Mouse (Mus musculus): Measurements from ENCODE around the gene Rpf1.

Rpf1 gene

DNA sequence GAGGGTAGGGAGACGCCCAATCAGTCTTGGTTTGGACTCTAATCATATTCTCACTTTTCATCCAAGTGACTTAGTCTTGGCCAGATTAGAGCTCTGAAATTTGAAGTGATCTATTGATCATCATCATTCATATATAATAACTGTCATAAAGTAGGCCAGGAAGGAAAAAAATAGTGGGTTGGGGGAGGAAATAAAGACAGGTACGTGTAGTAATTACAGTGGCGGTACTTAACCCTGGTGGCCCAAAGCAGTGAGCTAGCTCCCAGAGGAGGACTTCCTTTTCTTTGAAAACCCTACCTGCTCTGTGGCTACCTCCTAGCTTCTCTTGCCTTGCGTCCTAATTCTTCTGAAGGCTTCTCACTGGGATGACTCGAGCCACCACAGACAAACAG lies 20.4 kb downstream of the Rpf1 start:
- no peak for DNase-seq (ENCODE audit: extremely low read depth, low read depth, low spot score)

DNA sequence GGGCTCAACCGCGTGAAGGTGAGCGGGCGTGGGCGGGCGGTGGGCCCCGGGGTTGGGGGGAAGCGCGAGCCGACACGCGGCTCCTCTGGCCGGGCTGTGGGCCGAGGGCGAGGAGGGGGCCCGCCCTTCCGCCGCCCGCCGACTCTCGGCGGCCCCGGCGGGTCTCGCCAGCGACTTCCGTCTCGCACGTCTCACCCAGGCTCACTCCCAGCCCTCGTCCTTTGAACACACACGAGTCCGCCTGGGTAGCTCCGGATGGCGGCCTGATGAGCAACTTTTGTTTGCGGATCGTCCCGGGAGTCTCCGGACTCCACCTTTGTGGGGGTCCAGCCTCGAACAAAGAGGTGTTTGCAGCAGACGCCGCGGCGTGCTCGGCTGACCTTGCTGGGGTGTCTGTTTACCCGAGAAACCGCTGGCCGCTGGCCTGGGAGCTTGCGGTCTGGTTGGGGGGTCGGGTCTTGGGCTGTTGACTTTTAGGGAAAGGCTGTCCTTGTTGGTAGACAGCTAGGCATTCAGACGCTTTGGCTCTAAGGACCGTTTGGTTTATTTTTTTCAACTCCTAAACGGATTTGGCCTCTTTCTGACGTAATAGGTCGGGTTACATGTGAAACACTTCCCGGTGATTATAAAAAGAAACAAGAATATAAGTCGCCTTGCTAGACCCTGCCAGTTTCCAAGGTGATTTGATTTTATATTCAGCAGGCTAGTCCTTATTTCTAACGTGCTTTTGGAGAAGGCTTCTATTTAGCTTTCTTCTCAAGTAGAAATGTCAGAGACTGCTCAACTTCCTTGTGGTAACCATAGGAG lies 21.0 kb downstream of the Rpf1 start:
- no peak for DNase-seq (ENCODE audit: extremely low read depth, low read depth, low spot score)

DNA sequence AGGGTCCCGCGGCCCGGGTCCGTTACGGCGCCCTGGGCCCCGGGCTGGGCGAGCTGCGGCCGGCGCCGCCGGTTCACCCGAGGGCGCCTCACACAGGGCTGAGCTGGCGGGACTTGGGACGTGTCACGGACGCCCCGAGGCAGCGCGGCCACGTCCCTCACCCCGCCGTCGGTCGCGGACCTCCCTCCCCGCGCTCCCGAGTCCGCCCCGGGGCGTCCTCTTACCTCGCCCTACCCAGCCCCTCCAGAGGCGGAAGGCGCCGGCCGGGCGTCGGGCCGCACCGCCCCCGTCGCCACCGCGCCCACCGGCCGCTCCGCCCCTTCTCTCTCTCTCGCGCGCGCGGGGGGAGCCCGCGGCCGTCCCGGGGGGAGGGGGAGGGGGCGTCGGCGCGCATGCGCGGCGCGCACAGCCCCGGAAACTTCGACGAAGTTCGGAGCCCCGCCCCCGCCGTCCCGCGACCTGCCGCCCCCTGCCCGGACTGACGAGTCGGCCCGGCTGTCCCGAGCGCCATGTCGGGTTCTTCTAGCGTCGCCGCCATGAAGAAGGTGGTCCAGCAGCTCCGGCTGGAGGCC lies 21.7 kb downstream of the Rpf1 start, which contains the start of the genes Spata1 and Gng5:
Gene Spata1, minus strand, starts transcription at position 323 of the 572 bp plus-strand sequence.
Gene Gng5, plus strand, starts transcription at position 377 of the 572 bp plus-strand sequence.
- DNase-seq (ENCODE audit: extremely low read depth, low read depth, low spot score) = no peak

DNA sequence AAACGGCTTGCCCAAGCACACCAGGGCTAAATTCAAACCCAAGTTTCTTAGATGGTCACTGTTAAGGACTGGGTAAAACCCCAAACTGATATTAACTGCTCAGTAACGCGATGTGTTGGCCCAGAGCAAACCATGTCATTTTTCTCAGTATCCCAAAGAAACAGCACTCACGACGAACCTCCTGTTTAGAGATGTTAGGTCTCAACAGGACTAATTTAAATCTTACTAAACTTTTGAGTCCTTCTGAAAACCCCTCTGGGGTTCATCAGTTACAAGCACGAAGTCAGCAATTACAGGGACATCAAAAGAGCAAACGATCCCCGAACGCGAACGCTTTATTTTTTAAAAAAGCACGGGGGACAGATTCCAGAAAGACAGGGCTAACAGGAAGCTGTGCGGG lies 22.2 kb downstream of the Rpf1 start:
- no peak for DNase-seq (ENCODE audit: extremely low read depth, low read depth, low spot score)

DNA sequence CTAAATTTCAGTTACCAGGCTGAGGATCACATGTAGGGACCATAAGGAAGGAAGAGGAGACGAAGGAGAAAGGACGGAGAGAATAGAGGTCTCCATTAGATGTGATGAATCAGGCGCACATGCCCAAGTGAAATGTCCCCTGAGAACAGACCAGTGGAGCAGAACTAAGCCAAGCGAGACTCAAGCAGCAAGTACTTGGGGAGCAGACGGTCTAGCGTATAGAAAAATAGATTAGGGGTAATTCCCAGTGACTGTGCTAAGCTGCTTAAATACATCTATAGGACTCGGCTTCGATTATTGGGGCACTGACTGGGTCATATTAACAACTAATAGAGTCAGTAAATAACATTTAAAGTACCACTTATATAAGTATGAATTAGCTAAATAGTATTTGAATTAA lies 26.3 kb downstream of the Rpf1 start:
- no peak for DNase-seq (ENCODE audit: extremely low read depth, low read depth, low spot score)

DNA sequence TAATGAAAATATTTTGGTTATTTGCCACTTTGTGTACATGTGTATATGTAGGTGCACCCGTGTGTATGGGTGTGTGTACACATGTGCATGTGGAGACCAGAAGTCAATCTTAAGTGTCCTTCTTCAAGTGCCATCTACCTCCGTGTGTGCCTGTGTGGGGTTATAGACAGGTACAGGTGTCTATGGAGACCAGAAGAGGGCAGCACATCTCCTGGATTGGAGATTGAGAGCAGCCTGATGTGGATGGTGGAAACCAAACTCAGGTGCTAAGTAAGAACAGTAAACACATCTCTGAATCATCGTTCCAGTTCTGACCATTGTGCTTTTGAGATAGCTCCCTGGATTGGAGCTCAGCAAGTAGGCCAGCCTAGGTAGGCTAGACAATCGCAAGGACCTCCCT lies 34.8 kb downstream of the Rpf1 start:
- DNase-seq (ENCODE audit: extremely low read depth, low read depth, low spot score) = no peak

DNA sequence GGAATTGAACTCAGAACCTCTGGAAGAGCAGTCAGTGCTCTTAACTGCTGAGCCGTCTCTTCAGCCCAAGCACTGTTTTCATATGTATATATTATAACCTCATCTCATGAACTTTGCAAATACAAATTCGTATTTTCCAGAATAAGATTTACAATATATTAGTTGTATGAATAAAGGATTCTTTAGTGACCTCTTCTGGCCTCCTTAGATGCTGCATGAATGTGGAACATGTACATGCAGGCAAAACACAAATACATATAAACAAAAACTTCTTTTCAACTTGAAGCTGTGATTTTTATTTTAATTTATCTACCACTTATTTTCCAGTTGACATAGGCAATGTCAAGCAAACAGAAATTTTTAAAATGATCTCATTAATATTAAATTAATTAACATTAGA lies 39.2 kb downstream of the Rpf1 start:
- DNase-seq (ENCODE audit: extremely low read depth, low read depth, low spot score) = no peak

DNA sequence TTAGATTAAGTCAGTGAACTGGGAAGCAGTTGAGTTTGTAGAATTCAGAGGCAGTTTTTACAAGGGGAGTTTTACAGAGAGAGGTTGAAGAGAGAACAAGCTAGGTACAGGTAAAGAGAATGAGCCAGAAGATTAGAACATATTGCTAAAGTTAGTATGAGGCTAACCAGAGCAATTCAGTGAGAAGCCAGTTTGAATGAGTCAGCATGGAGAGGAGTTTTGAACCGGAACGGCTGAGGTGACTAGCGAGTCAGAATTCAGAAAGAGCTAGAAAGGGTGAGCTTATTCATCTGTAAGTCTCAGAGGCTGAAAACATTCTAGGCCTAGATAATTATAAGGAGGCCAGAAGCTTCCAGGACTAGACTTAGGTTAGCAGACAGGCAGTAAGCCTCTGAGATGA lies 46.8 kb downstream of the Rpf1 start:
- no peak for DNase-seq (ENCODE audit: extremely low read depth, low read depth, low spot score)

DNA sequence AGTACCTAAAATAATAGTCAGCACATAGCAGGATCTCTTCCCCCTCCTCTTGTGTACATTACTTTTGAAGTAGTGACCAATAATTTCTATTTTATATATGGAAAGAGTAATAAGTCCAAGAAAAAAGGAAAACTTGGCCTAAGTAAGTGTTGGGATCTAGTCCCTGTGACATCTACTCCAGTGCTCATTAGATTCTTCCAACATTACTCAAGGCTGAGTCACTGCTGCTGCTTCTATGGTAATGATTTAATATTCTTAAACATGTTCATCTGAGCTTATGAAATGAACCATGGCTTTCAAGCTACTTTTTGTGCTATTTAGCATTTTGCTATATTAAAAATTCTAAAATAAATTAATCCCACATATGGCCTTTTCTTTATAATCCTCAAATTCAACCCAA lies 47.5 kb downstream of the Rpf1 start:
- DNase-seq (ENCODE audit: extremely low read depth, low read depth, low spot score) = no peak

DNA sequence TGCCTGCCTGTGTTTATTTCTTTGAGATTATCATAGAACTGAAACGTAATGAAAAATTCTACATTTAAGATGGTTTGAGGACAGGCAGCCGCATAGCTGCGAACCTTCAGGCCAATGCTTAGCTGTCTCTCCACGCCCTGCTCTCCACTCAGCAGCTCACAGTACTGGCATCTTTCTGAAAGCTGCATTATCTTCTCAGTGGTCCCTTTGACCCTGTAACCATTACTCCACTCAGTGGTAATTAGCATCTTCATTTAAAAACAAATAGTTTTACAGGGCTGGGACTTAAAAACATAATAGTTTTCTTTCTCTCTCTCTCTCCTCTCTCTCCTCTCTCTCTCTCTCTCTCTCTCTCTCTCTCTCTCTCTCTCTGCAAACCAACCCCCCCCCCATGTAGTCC lies 48.6 kb downstream of the Rpf1 start:
- DNase-seq (ENCODE audit: extremely low read depth, low read depth, low spot score) = no peak

DNA sequence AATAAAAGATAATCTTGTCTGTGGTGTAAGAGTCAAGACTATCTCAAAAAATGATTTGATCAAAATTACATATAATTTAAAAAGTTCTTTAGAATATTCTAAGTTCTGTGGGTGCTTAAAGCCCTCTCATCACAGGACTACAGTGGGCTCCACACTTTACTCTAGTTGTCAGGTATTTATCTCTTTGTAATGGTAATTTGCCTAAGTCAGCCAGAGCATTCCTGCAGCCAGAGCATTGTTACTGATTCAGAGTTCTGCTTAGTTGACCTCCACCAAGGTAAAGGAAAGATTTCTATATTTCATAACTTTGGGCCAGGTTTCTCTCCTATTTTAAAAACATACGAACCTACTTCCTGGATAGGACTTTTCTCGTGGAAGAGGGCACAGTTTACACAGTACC lies 52.0 kb downstream of the Rpf1 start:
- DNase-seq (ENCODE audit: extremely low read depth, low read depth, low spot score) = no peak

DNA sequence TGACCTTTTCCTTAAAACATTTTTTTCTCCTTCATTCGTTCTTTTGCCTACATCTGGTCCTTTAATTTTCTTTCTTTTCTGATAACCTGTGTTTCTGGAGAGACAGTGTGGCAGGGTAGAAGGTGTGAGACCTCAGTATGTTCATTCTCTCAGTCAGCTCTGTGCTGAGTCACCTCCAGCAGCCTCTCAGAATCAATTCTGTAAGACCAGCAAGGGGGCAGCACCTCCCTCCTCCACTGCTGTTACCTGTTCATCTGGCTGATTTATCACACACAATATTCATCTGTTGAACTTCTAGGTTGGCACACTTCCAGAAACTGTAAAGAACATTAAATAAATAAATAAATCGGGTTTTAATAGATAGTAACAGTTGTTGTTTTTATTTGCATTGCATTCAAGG lies 58.3 kb downstream of the Rpf1 start:
- no peak for DNase-seq (ENCODE audit: extremely low read depth, low read depth, low spot score)

Measured in fat pad, adult 2 months (tissue).